8 mouse cellular contexts compared by ENCODE assay signal in genomic region chr9:57070800-57071545, GRCm38 (mm10). TPM values are rescaled to one million over a fixed set of nuclear protein-coding genes. Genes with fewer than 3 reads are reported as not detected.
DNase-seq lines count a peak whose midpoint lies in the region; ATAC-seq and TF ChIP-seq lines count a peak whose summit lies in the region.

No protein-coding gene starts in this region.

- no peaks in the 10 kb centered on the region for H3K36me3 ChIP-seq in heart, embryonic 13.5 days
- H3K36me3 ChIP-seq in E14TG2a.4 (ENCODE audit: insufficient read depth, low read length), result 0 out of 2 replicates have a peak, but pooled peaks cover 2% of the 10 kb centered on the region
- no peaks in the 10 kb centered on the region for H3K36me3 ChIP-seq in forebrain, embryonic 14.5 days (ENCODE audit: control insufficient read depth, insufficient read depth, low read length)
- H3K36me3 ChIP-seq in liver, postnatal 0 days (replicated peaks; ENCODE audit: insufficient read depth, low read length), result no peaks in the 10 kb centered on the region

- H3K4me3 ChIP-seq in heart, embryonic 13.5 days, result peak overlapping the region; percentile 90
- H3K4me3 ChIP-seq in E14TG2a.4 (replicated peaks; ENCODE audit: low read length), result peak overlapping the region; percentile 98
- peak overlapping the region; percentile 92 for H3K4me3 ChIP-seq in forebrain, embryonic 14.5 days (ENCODE audit: low read depth, low read length)
- peak overlapping the region; percentile 85 for H3K4me3 ChIP-seq in liver, postnatal 0 days (ENCODE audit: low read depth, low read length)

- no peak for ATAC-seq in heart, embryonic 13.5 days (ENCODE audit: extremely low read depth, insufficient number of reproducible peaks, low FRiP score, low TSS enrichment)
- no peak for ATAC-seq in forebrain, embryonic 14.5 days
- ATAC-seq in liver, postnatal 0 days, result no peak
- ATAC-seq in granulocyte monocyte progenitor cell, adult 5-6 weeks (replicated peaks; ENCODE audit: poor library complexity, severe bottlenecking), result no peak

- TF ChIP-seq EP300 in liver, postnatal 0 days (IDR thresholded peaks at IDR 0.05; ENCODE audit: low read depth), result no peak

- peak overlapping the region; percentile 68 for H3K27ac ChIP-seq in heart, embryonic 13.5 days (replicated peaks)
- H3K27ac ChIP-seq in forebrain, embryonic 14.5 days (ENCODE audit: low read depth, low read length), result no peak overlapping the region
- peak overlapping the region; percentile 84 for H3K27ac ChIP-seq in liver, postnatal 0 days (ENCODE audit: low read depth)

- H3K4me1 ChIP-seq in heart, embryonic 13.5 days, result peaks cover 24% of the 10 kb centered on the region
- peaks cover 39% of the 10 kb centered on the region for H3K4me1 ChIP-seq in E14TG2a.4 (replicated peaks; ENCODE audit: low read depth, low read length)
- H3K4me1 ChIP-seq in forebrain, embryonic 14.5 days (ENCODE audit: control insufficient read depth, insufficient read depth, low read length), result peaks cover 15% of the 10 kb centered on the region
- H3K4me1 ChIP-seq in liver, postnatal 0 days (ENCODE audit: insufficient read depth), result peaks cover 29% of the 10 kb centered on the region

- H3K9ac ChIP-seq in heart, embryonic 13.5 days, result peak overlapping the region; percentile 93
- H3K9ac ChIP-seq in forebrain, embryonic 14.5 days (ENCODE audit: low read length), result peak overlapping the region; percentile 54
- peak overlapping the region; percentile 90 for H3K9ac ChIP-seq in liver, postnatal 0 days (replicated peaks)

- no peaks in the 10 kb centered on the region for H3K9me3 ChIP-seq in heart, embryonic 13.5 days
- no peaks in the 10 kb centered on the region for H3K9me3 ChIP-seq in E14TG2a.4 (ENCODE audit: low read length)
- H3K9me3 ChIP-seq in forebrain, embryonic 14.5 days (replicated peaks; ENCODE audit: control insufficient read depth, low read length), result no peaks in the 10 kb centered on the region
- H3K9me3 ChIP-seq in liver, postnatal 0 days (ENCODE audit: low read length), result no peaks in the 10 kb centered on the region

- no peak for DNase-seq in heart, adult 9 months (ENCODE audit: low spot score in 2 of 2)
- DNase-seq in forebrain, embryonic 14.5 days (ENCODE audit: low spot score), result no peak
- no peak for DNase-seq in liver, postnatal 0 days
- DNase-seq in urinary bladder, postnatal 36 days (ENCODE audit: low spot score in 2 of 2), result no peak
- DNase-seq in layer of hippocampus, adult 18-20 months (ENCODE audit: low spot score in 2 of 2), result no peak

- 14% methylated on average over 5 of the region's 5 CpGs for WGBS in heart, embryonic 13.5 days
- 31% methylated on average over 5 of the region's 5 CpGs for WGBS in forebrain, embryonic 14.5 days
- 6% methylated on average over 5 of the region's 5 CpGs for WGBS in liver, postnatal 0 days (ENCODE audit: insufficient replicate concordance)

- peak overlapping the region; percentile 81 for H3K4me2 ChIP-seq in heart, embryonic 13.5 days
- H3K4me2 ChIP-seq in forebrain, embryonic 14.5 days (ENCODE audit: low read length), result peak overlapping the region; percentile 93
- peak overlapping the region; percentile 93 for H3K4me2 ChIP-seq in liver, postnatal 0 days (ENCODE audit: low read depth, low read length)

- no peaks in the 10 kb centered on the region for H3K27me3 ChIP-seq in heart, embryonic 13.5 days (replicated peaks)
- H3K27me3 ChIP-seq in E14TG2a.4 (ENCODE audit: insufficient read depth, low read length), result no peaks in the 10 kb centered on the region
- H3K27me3 ChIP-seq in forebrain, embryonic 14.5 days (replicated peaks; ENCODE audit: control insufficient read depth, insufficient read depth, low read length), result no peaks in the 10 kb centered on the region
- H3K27me3 ChIP-seq in liver, postnatal 0 days (ENCODE audit: insufficient read depth, low read length), result no peaks in the 10 kb centered on the region

- TF ChIP-seq CTCF in E14TG2a.4 (conservative IDR thresholded peaks at IDR 0.05; ENCODE audit: low read length), result no peak
- TF ChIP-seq CTCF in liver, postnatal 0 days (IDR thresholded peaks at IDR 0.05; ENCODE audit: low read depth), result no peak

RNA-seq across cellular contexts. Expression of gene Sin3a, which starts 0.9 kb away (rescaled TPM):
- 18.3 and 22.1 TPM in 2 replicates for polyA plus RNA-seq in heart, embryonic 13.5 days (2015; fragmentation: Nextera tagmentation; extraction: Ambion mirVana)
- polyA plus RNA-seq in forebrain, embryonic 14.5 days (2014; fragmentation: Nextera tagmentation; extraction: Ambion mirVana), result 28.5 and 34.2 TPM in 2 replicates
- 6.1 and 6.6 TPM in 2 replicates for polyA plus RNA-seq in liver, postnatal 0 days (2015; fragmentation: Nextera tagmentation; extraction: Ambion mirVana)
- 10 to 100 TPM; 30.8 to 41.1 TPM for total RNA-seq in layer of hippocampus, adult 18-20 months (2021)
- total RNA-seq in granulocyte monocyte progenitor cell, adult 5-6 weeks (2014; fragmentation: Nextera tagmentation), result 57.1 and 77.6 TPM in 2 replicates
- 94.9 and 150 TPM in 2 replicates for total RNA-seq in granulocyte monocyte progenitor cell, adult 5-6 weeks (2017)

RNA-seq across cellular contexts. Expression of gene Man2c1, which starts 59.5 kb away (rescaled TPM):
- polyA plus RNA-seq in heart, embryonic 13.5 days (2015; fragmentation: Nextera tagmentation; extraction: Ambion mirVana), result 58.0 and 58.4 TPM in 2 replicates
- polyA plus RNA-seq in forebrain, embryonic 14.5 days (2014; fragmentation: Nextera tagmentation; extraction: Ambion mirVana), result 24.4 and 34.3 TPM in 2 replicates
- 18.2 and 18.5 TPM in 2 replicates for polyA plus RNA-seq in liver, postnatal 0 days (2015; fragmentation: Nextera tagmentation; extraction: Ambion mirVana)
- total RNA-seq in layer of hippocampus, adult 18-20 months (2021), result 100 to 1,000 TPM; 127 to 155 TPM
- 74.7 and 103 TPM in 2 replicates for total RNA-seq in granulocyte monocyte progenitor cell, adult 5-6 weeks (2014; fragmentation: Nextera tagmentation)
- 43.3 and 63.9 TPM in 2 replicates for total RNA-seq in granulocyte monocyte progenitor cell, adult 5-6 weeks (2017)
